Mouse (Mus musculus): ENCODE results near the gene Bik. TPM values are rescaled to one million over a fixed set of nuclear protein-coding genes. Genes with fewer than 3 reads are reported as not detected.

Bik gene
- polyA plus RNA-seq, 1 experiment: 3.7 TPM

DNA sequence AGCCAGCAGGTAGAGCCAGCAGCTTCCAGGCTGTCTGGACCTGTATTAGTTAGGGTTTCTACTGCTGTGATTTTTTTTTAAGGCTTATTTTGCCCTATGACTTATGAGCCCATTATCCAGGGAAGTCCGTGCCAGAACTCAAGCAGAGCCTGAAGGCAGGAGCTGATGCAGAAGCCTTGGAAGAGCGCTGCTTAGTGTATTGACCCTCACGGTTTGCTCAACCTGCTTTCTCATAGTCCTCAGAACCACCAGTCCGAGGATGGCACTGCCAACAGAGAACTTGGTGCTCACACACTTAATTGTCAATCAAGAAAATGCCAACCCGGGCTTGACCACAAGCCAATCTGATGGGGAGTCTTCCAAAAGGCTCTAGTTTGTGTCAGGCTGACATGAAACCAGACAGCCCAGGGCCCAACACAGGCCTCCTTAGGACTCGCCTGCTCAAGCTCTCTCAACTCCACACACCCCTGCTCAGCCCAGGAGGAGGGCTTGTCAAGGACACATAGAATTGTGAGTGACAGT is 5.7 kb upstream of the Bik start:
- no peaks in the 10 kb centered on the region for H3K36me3 ChIP-seq (ENCODE audit: control insufficient read depth, insufficient read depth, low read length, poor library complexity, severe bottlenecking)
- H3K27ac ChIP-seq (ENCODE audit: insufficient read depth, low read length): no peak overlapping the region
- H3K9me3 ChIP-seq (replicated peaks; ENCODE audit: control insufficient read depth, insufficient read depth, low read length, poor library complexity, severe bottlenecking): no peaks in the 10 kb centered on the region
- no peak for TF ChIP-seq EP300 (IDR thresholded peaks at IDR 0.05; ENCODE audit: insufficient read depth, low read depth, low read length)
- no peak for TF ChIP-seq CTCF (IDR thresholded peaks at IDR 0.05; ENCODE audit: low read depth, low read length)
- TF ChIP-seq POLR2A (IDR thresholded peaks at IDR 0.05; ENCODE audit: insufficient read depth, low read length): no peak
- H3K9ac ChIP-seq (ENCODE audit: low read depth, poor library complexity, severe bottlenecking): no peak overlapping the region
- H3K27me3 ChIP-seq (ENCODE audit: control insufficient read depth, insufficient read depth, low read length, poor library complexity, severe bottlenecking): no peaks in the 10 kb centered on the region
- no peaks in the 10 kb centered on the region for H3K4me1 ChIP-seq (ENCODE audit: control insufficient read depth, insufficient read depth, low read length)
- no peak overlapping the region for H3K4me3 ChIP-seq (ENCODE audit: low read depth, low read length)

- Histone ChIP-seq H3K9ac (ENCODE audit: low read depth, poor library complexity, severe bottlenecking) (no peak overlapping the region), H3K4me3 (ENCODE audit: low read depth, low read length) (no peak overlapping the region), H3K27me3 (ENCODE audit: control insufficient read depth, insufficient read depth, low read length, poor library complexity, severe bottlenecking) (no peaks in the 10 kb centered on the region), H3K27ac (ENCODE audit: insufficient read depth, low read length) (no peak overlapping the region), H3K9me3 (replicated peaks; ENCODE audit: control insufficient read depth, insufficient read depth, low read length, poor library complexity, severe bottlenecking) (no peaks in the 10 kb centered on the region), H3K4me1 (ENCODE audit: control insufficient read depth, insufficient read depth, low read length) (peaks cover 2% of the 10 kb centered on the region), H3K36me3 (ENCODE audit: control insufficient read depth, insufficient read depth, low read length, poor library complexity, severe bottlenecking) (no peaks in the 10 kb centered on the region)
- TF ChIP-seq EP300 (IDR thresholded peaks at IDR 0.05; ENCODE audit: insufficient read depth, low read depth, low read length): no peak
- no peak for TF ChIP-seq POLR2A (IDR thresholded peaks at IDR 0.05; ENCODE audit: insufficient read depth, low read length)
- no peak for TF ChIP-seq CTCF (IDR thresholded peaks at IDR 0.05; ENCODE audit: low read depth, low read length)
Observed at GRCm38 (mm10) chr15:83523196-83523595, 3.5 kb upstream of the Bik start.

- no peak for TF ChIP-seq POLR2A (IDR thresholded peaks at IDR 0.05; ENCODE audit: insufficient read depth, low read length)
- no peak for TF ChIP-seq CTCF (IDR thresholded peaks at IDR 0.05; ENCODE audit: low read depth, low read length)
- no peak for TF ChIP-seq EP300 (IDR thresholded peaks at IDR 0.05; ENCODE audit: insufficient read depth, low read depth, low read length)
- no peak overlapping the region for H3K27ac ChIP-seq (ENCODE audit: insufficient read depth, low read length)
- no peak overlapping the region for H3K9ac ChIP-seq (ENCODE audit: low read depth, poor library complexity, severe bottlenecking)
- H3K27me3 ChIP-seq (ENCODE audit: control insufficient read depth, insufficient read depth, low read length, poor library complexity, severe bottlenecking): no peaks in the 10 kb centered on the region
- H3K9me3 ChIP-seq (replicated peaks; ENCODE audit: control insufficient read depth, insufficient read depth, low read length, poor library complexity, severe bottlenecking): no peaks in the 10 kb centered on the region
- no peaks in the 10 kb centered on the region for H3K36me3 ChIP-seq (ENCODE audit: control insufficient read depth, insufficient read depth, low read length, poor library complexity, severe bottlenecking)
- H3K4me3 ChIP-seq (ENCODE audit: low read depth, low read length): no peak overlapping the region
- H3K4me1 ChIP-seq (ENCODE audit: control insufficient read depth, insufficient read depth, low read length): peaks cover 2% of the 10 kb centered on the region
Observed at GRCm38 (mm10) chr15:83523638-83524332, 2.9 kb upstream of the Bik start.

DNA sequence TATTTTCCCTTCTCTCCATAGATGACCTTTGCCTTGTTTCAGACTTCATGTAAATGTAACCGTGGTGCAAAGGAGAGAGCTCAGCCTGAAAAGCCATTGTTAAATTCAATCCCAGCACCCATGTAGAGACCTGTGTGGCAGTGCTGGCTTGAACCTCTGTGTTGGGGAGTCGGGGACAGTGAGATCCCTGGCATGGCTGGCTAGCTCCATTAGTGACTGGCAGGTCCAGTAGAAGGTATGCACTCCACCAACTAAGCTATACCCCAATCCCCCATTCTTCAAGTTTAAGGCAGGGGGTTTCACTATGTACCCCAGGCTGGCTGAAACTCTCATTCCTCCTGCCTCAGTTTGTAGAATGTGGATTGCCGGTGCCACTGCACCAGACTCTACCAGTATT is 2.3 kb upstream of the Bik start:
- H3K9ac ChIP-seq (ENCODE audit: low read depth, poor library complexity, severe bottlenecking): no peak overlapping the region
- peaks cover 2% of the 10 kb centered on the region for H3K4me1 ChIP-seq (ENCODE audit: control insufficient read depth, insufficient read depth, low read length)
- no peak for TF ChIP-seq POLR2A (IDR thresholded peaks at IDR 0.05; ENCODE audit: insufficient read depth, low read length)
- no peak for TF ChIP-seq CTCF (IDR thresholded peaks at IDR 0.05; ENCODE audit: low read depth, low read length)
- no peak for TF ChIP-seq EP300 (IDR thresholded peaks at IDR 0.05; ENCODE audit: insufficient read depth, low read depth, low read length)
- no peak overlapping the region for H3K4me3 ChIP-seq (ENCODE audit: low read depth, low read length)
- H3K27me3 ChIP-seq (ENCODE audit: control insufficient read depth, insufficient read depth, low read length, poor library complexity, severe bottlenecking): no peaks in the 10 kb centered on the region
- H3K27ac ChIP-seq (ENCODE audit: insufficient read depth, low read length): no peak overlapping the region
- no peaks in the 10 kb centered on the region for H3K36me3 ChIP-seq (ENCODE audit: control insufficient read depth, insufficient read depth, low read length, poor library complexity, severe bottlenecking)
- no peaks in the 10 kb centered on the region for H3K9me3 ChIP-seq (replicated peaks; ENCODE audit: control insufficient read depth, insufficient read depth, low read length, poor library complexity, severe bottlenecking)

DNA sequence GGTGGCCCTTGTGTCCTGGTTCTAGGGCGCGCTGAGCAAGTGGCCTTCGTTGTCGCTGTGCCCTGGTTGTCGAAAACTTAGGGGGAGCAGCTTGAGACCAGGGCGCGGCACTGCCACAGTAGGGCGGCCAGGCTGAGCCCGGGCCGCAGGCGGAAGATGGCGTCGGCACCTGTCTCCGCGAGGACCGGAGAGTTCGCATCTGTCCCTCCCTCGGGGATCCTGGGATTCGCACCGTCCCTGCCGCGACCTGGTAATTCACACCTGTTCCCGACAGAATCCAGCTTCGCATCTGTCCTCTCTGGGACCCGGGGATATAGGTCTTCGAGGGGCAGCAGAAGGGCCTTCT is 403 bp downstream of the Bik start:
- H3K36me3 ChIP-seq (ENCODE audit: control insufficient read depth, insufficient read depth, low read length, poor library complexity, severe bottlenecking): no peaks in the 10 kb centered on the region
- H3K9ac ChIP-seq (ENCODE audit: low read depth, poor library complexity, severe bottlenecking): peak overlapping the region; percentile 7; the same call in 1 of the 2 replicates
- H3K9me3 ChIP-seq (replicated peaks; ENCODE audit: control insufficient read depth, insufficient read depth, low read length, poor library complexity, severe bottlenecking): no peaks in the 10 kb centered on the region
- peak overlapping the region; percentile 55 for H3K4me3 ChIP-seq (ENCODE audit: low read depth, low read length)
- no peak for TF ChIP-seq POLR2A (IDR thresholded peaks at IDR 0.05; ENCODE audit: insufficient read depth, low read length)
- no peak for TF ChIP-seq EP300 (IDR thresholded peaks at IDR 0.05; ENCODE audit: insufficient read depth, low read depth, low read length)
- TF ChIP-seq CTCF (IDR thresholded peaks at IDR 0.05; ENCODE audit: low read depth, low read length): no peak
- H3K27ac ChIP-seq (ENCODE audit: insufficient read depth, low read length): no peak overlapping the region
- H3K27me3 ChIP-seq (ENCODE audit: control insufficient read depth, insufficient read depth, low read length, poor library complexity, severe bottlenecking): no peaks in the 10 kb centered on the region
- peaks cover 2% of the 10 kb centered on the region for H3K4me1 ChIP-seq (ENCODE audit: control insufficient read depth, insufficient read depth, low read length)

GRCm38 (mm10) chr15:83527747-83528146 is 1.1 kb downstream of the Bik start:
- Histone ChIP-seq H3K9ac (ENCODE audit: low read depth, poor library complexity, severe bottlenecking) (no peak overlapping the region), H3K27me3 (ENCODE audit: control insufficient read depth, insufficient read depth, low read length, poor library complexity, severe bottlenecking) (no peaks in the 10 kb centered on the region), H3K27ac (ENCODE audit: insufficient read depth, low read length) (no peak overlapping the region), H3K4me3 (ENCODE audit: low read depth, low read length) (no peak overlapping the region), H3K4me1 (ENCODE audit: control insufficient read depth, insufficient read depth, low read length) (peaks cover 2% of the 10 kb centered on the region), H3K36me3 (ENCODE audit: control insufficient read depth, insufficient read depth, low read length, poor library complexity, severe bottlenecking) (no peaks in the 10 kb centered on the region), H3K9me3 (replicated peaks; ENCODE audit: control insufficient read depth, insufficient read depth, low read length, poor library complexity, severe bottlenecking) (no peaks in the 10 kb centered on the region)
- no peak for TF ChIP-seq CTCF (IDR thresholded peaks at IDR 0.05; ENCODE audit: low read depth, low read length)
- TF ChIP-seq POLR2A (IDR thresholded peaks at IDR 0.05; ENCODE audit: insufficient read depth, low read length): no peak
- TF ChIP-seq EP300 (IDR thresholded peaks at IDR 0.05; ENCODE audit: insufficient read depth, low read depth, low read length): no peak

Data from ES-Bruce4 (cell line).